Mouse (Mus musculus) T-helper 1 cell (primary cell): Measurements from ENCODE around the gene Wars.
"Not testable (repeated sequence)": the region's sequence is repeated elsewhere in the genome, so short reads cannot be mapped to it uniquely, and the experiment has no call there.

Source experiments
- in situ Hi-C: fragments of 300-600 bp; cut with MboI, MseI; formaldehyde crosslinking; loops from one replicate; pipeline ENCODE4 v1.15.1; 2025; ENCODE audit warnings: high pct_unique_total_duplicates

The Wars gene

GRCm38 (mm10) chr12:108857589-108858184, 36.3 kb downstream of the Wars start:
- in situ Hi-C loops = loop anchor here (25.0 kb wide), 1 partner anchor 1805 kb away; no protein-coding TSS in a partner anchor

GRCm38 (mm10) chr12:108857109-108857508, 36.9 kb downstream of the Wars start:
- in situ Hi-C loops = loop anchor here (25.0 kb wide), 1 partner anchor 1805 kb away; no protein-coding TSS in a partner anchor

- in situ Hi-C loops = loop anchor here (25.0 kb wide), 1 partner anchor 1806 kb away; no protein-coding TSS in a partner anchor
Observed at GRCm38 (mm10) chr12:108856186-108856585, 37.8 kb downstream of the Wars start.

GRCm38 (mm10) chr12:108855081-108855480, 38.9 kb downstream of the Wars start:
- in situ Hi-C loops = loop anchor here (25.0 kb wide), 1 partner anchor 1807 kb away; no protein-coding TSS in a partner anchor

GRCm38 (mm10) chr12:108852822-108853221, 41.2 kb downstream of the Wars start:
- in situ Hi-C loops = loop anchor here (25.0 kb wide), 1 partner anchor 1809 kb away; no protein-coding TSS in a partner anchor

GRCm38 (mm10) chr12:108850886-108851285, 43.1 kb downstream of the Wars start:
- in situ Hi-C loops = loop anchor here (25.0 kb wide), 1 partner anchor 1811 kb away; no protein-coding TSS in a partner anchor

GRCm38 (mm10) chr12:108850129-108850528, 43.8 kb downstream of the Wars start:
- in situ Hi-C loops = loop anchor here (25.0 kb wide), 1 partner anchor 1812 kb away; no protein-coding TSS in a partner anchor

- in situ Hi-C loops = loop anchor here (25.0 kb wide), 1 partner anchor 1813 kb away; no protein-coding TSS in a partner anchor
Observed at GRCm38 (mm10) chr12:108849488-108850022, 44.4 kb downstream of the Wars start.

GRCm38 (mm10) chr12:108848033-108848432, 45.9 kb downstream of the Wars start:
- in situ Hi-C loops = not testable (repeated sequence)

- in situ Hi-C loops = no loop called here
Observed at GRCm38 (mm10) chr12:108842663-108843062, 51.3 kb downstream of the Wars start.

- in situ Hi-C loops = no loop called here
Observed at GRCm38 (mm10) chr12:108841181-108841580, 52.8 kb downstream of the Wars start.

GRCm38 (mm10) chr12:108836722-108837121, 57.3 kb downstream of the Wars start:
- in situ Hi-C loops = no loop called here

- in situ Hi-C loops = no loop called here
Observed at GRCm38 (mm10) chr12:108835840-108836409, 58.0 kb downstream of the Wars start, which contains the start of the genes Slc25a29 and Slc25a47. Slc25a29 (minus strand) TSS chr12:108835883. Slc25a47 (plus strand) TSS chr12:108836046.

GRCm38 (mm10) chr12:108835208-108835839, 58.6 kb downstream of the Wars start:
- in situ Hi-C loops = no loop called here

GRCm38 (mm10) chr12:108834786-108835185, 59.2 kb downstream of the Wars start:
- in situ Hi-C loops = no loop called here

- in situ Hi-C loops = no loop called here
Observed at GRCm38 (mm10) chr12:108834337-108834736, 59.6 kb downstream of the Wars start.

- in situ Hi-C loops = no loop called here
Observed at GRCm38 (mm10) chr12:108833408-108833807, 60.6 kb downstream of the Wars start.

- in situ Hi-C loops = no loop called here
Observed at GRCm38 (mm10) chr12:108832851-108833250, 61.1 kb downstream of the Wars start.

GRCm38 (mm10) chr12:108831966-108832643, 61.9 kb downstream of the Wars start:
- in situ Hi-C loops = no loop called here

GRCm38 (mm10) chr12:108830358-108830757, 63.6 kb downstream of the Wars start:
- in situ Hi-C loops = no loop called here

GRCm38 (mm10) chr12:108829636-108830035, 64.3 kb downstream of the Wars start:
- in situ Hi-C loops = no loop called here
